Mouse (Mus musculus) E14TG2a.4 (cell line): ENCODE data around the gene Rab8b.

ENCODE experiments used
- CTCF ChIP-seq: conservative IDR thresholded peaks from 2 replicates; pipeline ENCODE4 v1.5.1; 2014; ENCODE audit warnings: low read length
- NANOG ChIP-seq: IDR thresholded peaks from 2 replicates; pipeline ENCODE4 v1.6.1; 2014; ENCODE audit warnings: borderline replicate concordance, low read length, mixed read lengths
- POU5F1 ChIP-seq: IDR thresholded peaks from 2 replicates; pipeline ENCODE4 v1.6.1; 2014; ENCODE audit warnings: low read length, borderline replicate concordance

GRCm38 (mm10) chr9:66967492-66967891 lies 48.0 kb upstream of the Rab8b start:
- no peak for TF ChIP-seq CTCF
- TF ChIP-seq NANOG: no peak
- no peak for TF ChIP-seq POU5F1
